Mouse (Mus musculus) hematopoietic stem cell, adult 5-6 weeks (primary cell): ENCODE data around the gene Cryzl2. TPM values are rescaled to one million over a fixed set of nuclear protein-coding genes. Genes with fewer than 3 reads are reported as not detected.
A peak's percentile ranks its signal among the peaks of the same experiment; 100 is the strongest.

Source experiments
- ATAC-seq, 2 experiments: fragments of 125-278 bp in 1 of 2; replicated peaks in 1 of 2; 2 replicates each; pipeline ENCODE4 v1.8.0; 2016 to 2017; ENCODE audit warnings: inconsistent platforms in 2 of 2, mild to moderate bottlenecking in 2 of 2, moderate number of reproducible peaks in 2 of 2, low read depth in 1 of 2, moderate TSS enrichment in 1 of 2; ENCODE audit not compliant: low FRiP score in 2 of 2, poor library complexity in 2 of 2, severe bottlenecking in 2 of 2, insufficient read depth in 1 of 2, low TSS enrichment in 1 of 2
- total RNA-seq: library from RNA; stranded (forward); fragments of 172-1452, 232-1000 nt; gene quantifications from 2 replicates; pipeline ENCODE4 v1.2.3, GENCODE M21; 2017

The Cryzl2 gene
- total RNA-seq, 1 experiment from 2014 or later, result 25.6 TPM

GRCm38 (mm10) chr1:157438290-157438689 lies 20.1 kb upstream of the Cryzl2 start:
- ATAC-seq, result no peak

GRCm38 (mm10) chr1:157439101-157439500 lies 19.3 kb upstream of the Cryzl2 start:
- no peak for ATAC-seq

- no peak for ATAC-seq
These were observed 18.3 kb upstream of the Cryzl2 start for GRCm38 (mm10) chr1:157439973-157440641.

- ATAC-seq, result no peak; a peak in 1 of 4 replicates
These were observed 15.2 kb upstream of the Cryzl2 start for GRCm38 (mm10) chr1:157443026-157443722.

- peak in 1 of 2 experiments; percentile 51; a peak in 1 of 4 replicates for ATAC-seq
These were observed 14.4 kb upstream of the Cryzl2 start for GRCm38 (mm10) chr1:157443723-157444561.

- ATAC-seq, result no peak
These were observed 13.6 kb upstream of the Cryzl2 start for GRCm38 (mm10) chr1:157444632-157445300.

- no peak for ATAC-seq
These were observed 12.9 kb upstream of the Cryzl2 start for GRCm38 (mm10) chr1:157445398-157445910.

- ATAC-seq, result peak; percentile 47 to 54; a peak in 3 of 4 replicates
These were observed 12.1 kb upstream of the Cryzl2 start for GRCm38 (mm10) chr1:157446325-157446724.

- ATAC-seq, result no peak
These were observed 11.2 kb upstream of the Cryzl2 start for GRCm38 (mm10) chr1:157447142-157447541.

- no peak for ATAC-seq
These were observed 10.1 kb upstream of the Cryzl2 start for GRCm38 (mm10) chr1:157448164-157448804.

- no peak for ATAC-seq
These were observed 9.6 kb upstream of the Cryzl2 start for GRCm38 (mm10) chr1:157448805-157449188.

GRCm38 (mm10) chr1:157449532-157449931 lies 8.8 kb upstream of the Cryzl2 start:
- 0 out of 4 replicates have a peak, but pooled peaks have one; percentile 7 to 8 for ATAC-seq

GRCm38 (mm10) chr1:157449981-157450636 lies 8.3 kb upstream of the Cryzl2 start:
- peak; percentile 50 to 51 for ATAC-seq

GRCm38 (mm10) chr1:157452284-157452683 lies 6.1 kb upstream of the Cryzl2 start:
- ATAC-seq, result no peak

GRCm38 (mm10) chr1:157452759-157453549 lies 5.4 kb upstream of the Cryzl2 start:
- ATAC-seq, result no peak

- no peak for ATAC-seq
These were observed 3.5 kb upstream of the Cryzl2 start for GRCm38 (mm10) chr1:157454876-157455275.
